Mouse (Mus musculus) heart, embryonic 15.5 days (tissue): ENCODE results near the gene Gne. TPM values are rescaled to one million over a fixed set of nuclear protein-coding genes. Genes with fewer than 3 reads are reported as not detected.

Experiments used
- ATAC-seq: fragments of 200-750 bp; cut with Nextera tagmentation; replicated peaks from 2 replicates; pipeline ENCODE4 v1.8.0; 2017; ENCODE audit warnings: low read depth, moderate TSS enrichment; ENCODE audit not compliant: insufficient number of reproducible peaks, insufficient read depth, low FRiP score
- H3K27ac ChIP-seq: fragments of 300-500 bp; sonication (generic); 2 replicates; pipeline ENCODE4 v1.5.1; 2015; ENCODE audit warnings: mild to moderate bottlenecking, inconsistent platforms
- H3K27me3 ChIP-seq: fragments of 300-500 bp; sonication (generic); 2 replicates; pipeline ENCODE4 v1.6.1; 2015; ENCODE audit warnings: inconsistent platforms
- H3K36me3 ChIP-seq: fragments of 300-500 bp; sonication (generic); 2 replicates; pipeline ENCODE4 v1.6.1; 2015; ENCODE audit warnings: mild to moderate bottlenecking, inconsistent platforms
- H3K4me1 ChIP-seq: fragments of 300-500 bp; sonication (generic); replicated peaks from 2 replicates; pipeline ENCODE4 v1.6.1; 2015; ENCODE audit warnings: inconsistent platforms
- H3K4me2 ChIP-seq: fragments of 300-500 bp; sonication (generic); 2 replicates; pipeline ENCODE4 v1.6.1; 2015; ENCODE audit warnings: inconsistent platforms, mild to moderate bottlenecking, moderate library complexity
- H3K4me3 ChIP-seq: fragments of 300-500 bp; sonication (generic); 2 replicates; pipeline ENCODE4 v1.5.1; 2015; ENCODE audit warnings: mild to moderate bottlenecking, inconsistent platforms
- H3K9ac ChIP-seq: fragments of 300-500 bp; sonication (generic); 2 replicates; pipeline ENCODE4 v1.6.1; 2015; ENCODE audit warnings: mild to moderate bottlenecking, inconsistent platforms
- H3K9me3 ChIP-seq: fragments of 300-500 bp; sonication (generic); replicated peaks from 2 replicates; pipeline ENCODE4 v1.6.1; 2016; ENCODE audit warnings: inconsistent platforms
- WGBS: fragments of 180-500 bp; shearing (Covaris S2); methylation state at CpG from one replicate; pipeline ENCODE4 v1.1.7; 2015; ENCODE audit warnings: mixed read lengths; 5-methylcytosine and 5-hydroxymethylcytosine counted together
- polyA plus RNA-seq: library from polyadenylated mRNA; unstranded; fragments of >200 nt; fragmentation: Nextera tagmentation; extraction: Ambion mirVana; gene quantifications from 2 replicates; pipeline ENCODE4 v1.2.1, GENCODE M21; 2015

Gne gene
- polyA plus RNA-seq, 1 experiment from 2014 or later: 27.3 TPM

DNA sequence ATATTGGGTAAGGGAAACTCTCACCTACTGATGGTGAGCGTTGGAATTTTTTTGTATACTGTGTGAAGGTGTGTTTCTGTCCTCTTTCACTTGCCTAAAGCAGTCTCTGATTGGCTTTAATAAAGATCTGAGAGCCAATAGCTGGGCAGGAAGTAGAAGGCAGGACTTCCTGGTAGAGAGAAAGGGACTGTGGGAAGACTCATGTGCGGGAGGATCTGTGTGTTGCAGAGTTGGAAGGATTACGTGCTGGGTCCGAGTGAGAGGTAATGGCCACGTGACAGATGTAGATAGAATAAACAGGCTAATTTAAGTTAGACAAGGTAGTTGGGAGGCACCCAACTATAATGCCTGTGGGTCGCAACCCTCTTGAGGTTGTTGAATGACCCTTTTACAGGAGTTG, 80.4 kb downstream of the Gne start:
- no peak overlapping the region for H3K27ac ChIP-seq
- no peak for ATAC-seq

GRCm38 (mm10) chr4:43994342-43994741, 89.6 kb downstream of the Gne start:
- H3K4me1 ChIP-seq: no peaks in the 10 kb centered on the region
- H3K27me3 ChIP-seq: no peaks in the 10 kb centered on the region
- no peak overlapping the region for H3K4me2 ChIP-seq
- H3K27ac ChIP-seq: no peak overlapping the region
- no peak for ATAC-seq
- H3K9ac ChIP-seq: no peak overlapping the region
- H3K9me3 ChIP-seq: peaks cover 4% of the 10 kb centered on the region; the same call in 1 of the 2 replicates
- no peak overlapping the region for H3K4me3 ChIP-seq
- H3K36me3 ChIP-seq: no peaks in the 10 kb centered on the region
- WGBS: 71% methylated on average over 2 of the region's 2 CpGs

More for the DNA sequence above, 80.4 kb downstream of the Gne start:
- WGBS: 77% methylated on average over 6 of the region's 6 CpGs
- H3K4me1 ChIP-seq: no peaks in the 10 kb centered on the region
- no peak overlapping the region for H3K4me3 ChIP-seq
- H3K9me3 ChIP-seq: peaks cover 4% of the 10 kb centered on the region; the same call in 1 of the 2 replicates
- H3K4me2 ChIP-seq: no peak overlapping the region
- no peaks in the 10 kb centered on the region for H3K27me3 ChIP-seq
- H3K36me3 ChIP-seq: no peaks in the 10 kb centered on the region
- H3K9ac ChIP-seq: no peak overlapping the region

DNA sequence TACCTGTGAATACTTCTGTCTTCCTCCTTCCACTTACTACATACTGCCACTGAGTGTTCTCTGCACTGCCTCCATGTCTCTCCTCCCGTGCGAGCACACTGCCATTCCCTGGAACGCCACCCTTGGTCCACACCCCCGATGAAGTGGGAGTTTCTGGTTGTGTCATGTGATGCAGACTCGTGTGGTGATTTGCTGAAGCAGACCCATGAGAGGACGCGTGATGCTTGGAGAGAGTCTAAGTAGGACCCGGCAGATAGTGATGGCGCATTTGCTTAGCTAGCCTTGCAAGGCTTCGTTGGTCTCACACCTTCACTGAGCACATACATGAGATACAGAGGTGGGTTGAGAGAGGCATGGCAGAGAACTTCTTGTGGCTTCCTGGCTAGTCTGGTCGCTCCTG, 90.9 kb downstream of the Gne start:
- no peaks in the 10 kb centered on the region for H3K36me3 ChIP-seq
- no peak overlapping the region for H3K9ac ChIP-seq
- H3K27ac ChIP-seq: no peak overlapping the region
- no peaks in the 10 kb centered on the region for H3K9me3 ChIP-seq
- H3K27me3 ChIP-seq: no peaks in the 10 kb centered on the region
- ATAC-seq: no peak
- 90% methylated on average over 11 of the region's 11 CpGs for WGBS
- H3K4me2 ChIP-seq: no peak overlapping the region
- H3K4me1 ChIP-seq: no peaks in the 10 kb centered on the region
- no peak overlapping the region for H3K4me3 ChIP-seq

GRCm38 (mm10) chr4:43988976-43989375, 95.0 kb downstream of the Gne start:
- 79% methylated on average over 3 of the region's 3 CpGs for WGBS
- no peak overlapping the region for H3K4me2 ChIP-seq
- H3K27ac ChIP-seq: no peak overlapping the region
- H3K9ac ChIP-seq: no peak overlapping the region
- no peak for ATAC-seq
- no peaks in the 10 kb centered on the region for H3K4me1 ChIP-seq
- no peaks in the 10 kb centered on the region for H3K9me3 ChIP-seq
- no peaks in the 10 kb centered on the region for H3K27me3 ChIP-seq
- H3K36me3 ChIP-seq: no peaks in the 10 kb centered on the region
- no peak overlapping the region for H3K4me3 ChIP-seq

DNA sequence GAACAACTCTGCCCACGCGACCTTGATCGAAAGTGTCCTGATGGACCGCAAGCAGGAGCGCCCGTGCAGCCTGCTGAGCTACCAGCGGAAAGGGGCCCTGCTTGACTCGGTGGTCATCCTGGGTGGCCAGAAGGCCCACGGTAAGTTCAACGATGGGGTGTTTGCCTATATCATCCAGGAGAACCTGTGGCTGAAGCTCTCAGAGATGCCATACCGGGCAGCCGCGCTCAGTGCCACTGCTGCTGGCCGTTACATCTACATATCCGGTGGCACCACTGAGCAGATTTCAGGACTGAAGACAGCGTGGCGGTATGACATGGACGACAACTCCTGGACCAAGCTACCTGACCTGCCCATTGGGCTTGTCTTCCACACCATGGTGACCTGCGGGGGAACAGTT, 99.7 kb downstream of the Gne start:
- H3K4me2 ChIP-seq: no peak overlapping the region
- H3K9me3 ChIP-seq: no peaks in the 10 kb centered on the region
- peaks cover 13% of the 10 kb centered on the region for H3K4me1 ChIP-seq
- H3K9ac ChIP-seq: no peak overlapping the region
- H3K27me3 ChIP-seq: no peaks in the 10 kb centered on the region
- H3K4me3 ChIP-seq: no peak overlapping the region
- no peak for ATAC-seq
- no peak overlapping the region for H3K27ac ChIP-seq
- H3K36me3 ChIP-seq: no peaks in the 10 kb centered on the region
- 85% methylated on average over 19 of the region's 19 CpGs for WGBS

Other genes starting within 250 kb of the Gne start
- not detected in 2 replicates for gene Olfr157, start 244.0 kb downstream of the Gne start, polyA plus RNA-seq
- not detected in 2 replicates for gene Olfr155, start 232.6 kb downstream of the Gne start, polyA plus RNA-seq
- gene Reck, start 208.6 kb downstream of the Gne start, polyA plus RNA-seq: 8.1 and 12.3 TPM in 2 replicates
- gene Glipr2, start 126.8 kb downstream of the Gne start, polyA plus RNA-seq: 44.3 and 53.2 TPM in 2 replicates
- gene Ccin, start 100.7 kb downstream of the Gne start, polyA plus RNA-seq: not detected in 2 replicates
- 130 and 146 TPM in 2 replicates for gene Clta, start 79.7 kb downstream of the Gne start, polyA plus RNA-seq
- 14.1 and 18.8 TPM in 2 replicates for gene Rnf38, start 149.6 kb upstream of the Gne start, polyA plus RNA-seq
- 25.5 and 26.8 TPM in 2 replicates for gene Melk, start 216.7 kb upstream of the Gne start, polyA plus RNA-seq